ENCODE assay signal across 8 mouse cellular contexts in the genomic region with DNA sequence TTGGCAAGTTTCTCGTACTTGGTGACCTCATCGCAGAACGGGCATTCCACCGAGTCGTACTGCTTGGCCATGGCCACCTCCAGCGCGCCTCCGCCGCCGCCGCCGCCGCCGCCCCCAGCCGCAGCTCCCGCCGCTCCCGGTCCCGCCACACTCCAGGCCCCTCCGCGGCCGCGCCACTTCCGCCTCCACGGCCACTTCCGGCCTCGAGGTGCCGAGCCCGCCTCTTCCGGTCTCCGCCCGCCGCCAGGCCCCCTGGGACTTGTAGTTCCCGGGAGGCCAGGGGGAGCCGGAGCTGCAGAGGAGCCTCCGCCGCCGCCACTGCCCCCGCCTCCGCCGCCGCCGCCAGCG. TPM values are rescaled to one million over a fixed set of nuclear protein-coding genes. Genes with fewer than 3 reads are reported as not detected.
DNase-seq lines count a peak whose midpoint lies in the region; ATAC-seq and TF ChIP-seq lines count a peak whose summit lies in the region.

No protein-coding gene starts in this region.

- H3K9ac ChIP-seq in intestine, embryonic 16.5 days (ENCODE audit: low read depth, low read length): peak overlapping the region; percentile 85
- H3K9ac ChIP-seq in limb, embryonic 12.5 days (replicated peaks): peak overlapping the region; percentile 90
- peak overlapping the region; percentile 95 for H3K9ac ChIP-seq in midbrain, embryonic 14.5 days (replicated peaks; ENCODE audit: low read length)

- peaks cover 8% of the 10 kb centered on the region for H3K36me3 ChIP-seq in intestine, embryonic 16.5 days (ENCODE audit: control insufficient read depth, insufficient read depth, low read length)
- peaks cover 40% of the 10 kb centered on the region for H3K36me3 ChIP-seq in limb, embryonic 12.5 days
- peaks cover 37% of the 10 kb centered on the region for H3K36me3 ChIP-seq in midbrain, embryonic 14.5 days (ENCODE audit: control insufficient read depth, insufficient read depth, low read length)
- peaks cover 19% of the 10 kb centered on the region for H3K36me3 ChIP-seq in spleen, adult 2 months (ENCODE audit: control insufficient read depth, insufficient read depth, low read length)

- TF ChIP-seq CTCF in spleen, adult 2 months (IDR thresholded peaks at IDR 0.05; ENCODE audit: extremely low read depth, insufficient read depth, insufficient read length, insufficient replicate concordance): no peak

- peak overlapping the region; percentile 88 for H3K4me3 ChIP-seq in intestine, embryonic 16.5 days (ENCODE audit: low read length)
- peak overlapping the region; percentile 89 for H3K4me3 ChIP-seq in limb, embryonic 12.5 days (replicated peaks)
- peak overlapping the region; percentile 89 for H3K4me3 ChIP-seq in midbrain, embryonic 14.5 days (replicated peaks; ENCODE audit: low read depth, low read length)
- H3K4me3 ChIP-seq in spleen, adult 2 months (ENCODE audit: extremely low read depth, insufficient read depth, insufficient read length): peak overlapping the region; percentile 99

- peak; percentile 89 for DNase-seq in ovary, adult 18-20 months (ENCODE audit: low spot score)
- no peak for DNase-seq in ovary, postnatal 10 days (ENCODE audit: low spot score)
- peak; percentile 89 for DNase-seq in embryo, embryonic 11.5 days (ENCODE audit: low read depth, low spot score)
- DNase-seq in gastrocnemius, postnatal 36 days: peak; percentile 94 to 96
- DNase-seq in midbrain, embryonic 14.5 days: peak; percentile 97
- peak; percentile 84 to 93 for DNase-seq in spleen, adult 2 months (ENCODE audit: low read depth in 1 of 2, low spot score in 2 of 2)

- intact Hi-C loops in gastrocnemius, postnatal 36 days (cut with DNase I): loop anchor here (5.0 kb wide), 1 partner anchor 140 kb away; no protein-coding TSS in a partner anchor

- H3K27ac ChIP-seq in intestine, embryonic 16.5 days (ENCODE audit: low read length): peak overlapping the region; percentile 96
- H3K27ac ChIP-seq in limb, embryonic 12.5 days: peak overlapping the region; percentile 98
- H3K27ac ChIP-seq in midbrain, embryonic 14.5 days (replicated peaks; ENCODE audit: low read depth, low read length): peak overlapping the region; percentile 99
- H3K27ac ChIP-seq in spleen, adult 2 months (ENCODE audit: insufficient read depth, low read length): peak overlapping the region; percentile 84

- no peaks in the 10 kb centered on the region for H3K9me3 ChIP-seq in intestine, embryonic 16.5 days (ENCODE audit: control insufficient read depth, low read length)
- no peaks in the 10 kb centered on the region for H3K9me3 ChIP-seq in limb, embryonic 12.5 days
- H3K9me3 ChIP-seq in midbrain, embryonic 14.5 days (ENCODE audit: control insufficient read depth, low read length): no peaks in the 10 kb centered on the region

- H3K4me2 ChIP-seq in intestine, embryonic 16.5 days (ENCODE audit: low read depth, low read length): peak overlapping the region; percentile 65
- peak overlapping the region; percentile 87 for H3K4me2 ChIP-seq in limb, embryonic 12.5 days
- peak overlapping the region; percentile 97 for H3K4me2 ChIP-seq in midbrain, embryonic 14.5 days (ENCODE audit: low read length)

- H3K27me3 ChIP-seq in intestine, embryonic 16.5 days (replicated peaks; ENCODE audit: control insufficient read depth, insufficient read depth, low read length): no peaks in the 10 kb centered on the region
- H3K27me3 ChIP-seq in limb, embryonic 12.5 days: no peaks in the 10 kb centered on the region
- H3K27me3 ChIP-seq in midbrain, embryonic 14.5 days (ENCODE audit: control insufficient read depth, insufficient read depth, low read length): no peaks in the 10 kb centered on the region
- no peaks in the 10 kb centered on the region for H3K27me3 ChIP-seq in spleen, adult 2 months (ENCODE audit: control insufficient read depth, insufficient read depth, low read length)

- peak; percentile 26; the same call in 1 of the 2 replicates for TF ChIP-seq POLR2A in spleen, adult 2 months (IDR thresholded peaks at IDR 0.05; ENCODE audit: low read depth, low read length)

- under 1% methylated on average over 31 of the region's 44 CpGs for WGBS in intestine, embryonic 16.5 days
- WGBS in limb, embryonic 12.5 days: 1% methylated on average over 29 of the region's 44 CpGs
- 0% methylated on average over 44 of the region's 44 CpGs for WGBS in midbrain, embryonic 14.5 days
- under 1% methylated on average over 26 of the region's 44 CpGs for WGBS in spleen, adult 2 months

- H3K4me1 ChIP-seq in intestine, embryonic 16.5 days (ENCODE audit: control insufficient read depth, insufficient read depth, low read length): peaks cover 25% of the 10 kb centered on the region
- H3K4me1 ChIP-seq in limb, embryonic 12.5 days (replicated peaks): peaks cover 18% of the 10 kb centered on the region
- H3K4me1 ChIP-seq in midbrain, embryonic 14.5 days (ENCODE audit: control insufficient read depth, insufficient read depth, low read length): peaks cover 15% of the 10 kb centered on the region
- peaks cover 36% of the 10 kb centered on the region; the same call in 1 of the 2 replicates for H3K4me1 ChIP-seq in spleen, adult 2 months (ENCODE audit: control insufficient read depth, insufficient read depth, insufficient read length)

- ATAC-seq in intestine, embryonic 16.5 days: peak; percentile 91
- ATAC-seq in limb, embryonic 12.5 days (ENCODE audit: insufficient number of reproducible peaks, insufficient read depth, low FRiP score, low TSS enrichment, low read depth): peak; percentile 82
- peak; percentile 88 for ATAC-seq in midbrain, embryonic 14.5 days (ENCODE audit: low FRiP score, low TSS enrichment)

RNA-seq across cellular contexts. Expression of a gene that starts 0.3 kb away (rescaled TPM):
- total RNA-seq in gastrocnemius, postnatal 36 days (2021): 10 to 100 TPM; 18.1 to 21.0 TPM
- 83.4 and 86.0 TPM in 2 replicates for polyA plus RNA-seq in intestine, embryonic 16.5 days (2015; fragmentation: Nextera tagmentation; extraction: Ambion mirVana)
- polyA plus RNA-seq in limb, embryonic 12.5 days (2016; fragmentation: Nextera tagmentation; extraction: Ambion mirVana): 129 and 136 TPM in 2 replicates
- polyA plus RNA-seq in midbrain, embryonic 14.5 days (2014; fragmentation: Nextera tagmentation; extraction: Ambion mirVana): 61.4 and 76.5 TPM in 2 replicates
- 125 and 154 TPM in 2 replicates for polyA plus RNA-seq in spleen, adult 2 months (2012; rRNA removed)

RNA-seq across cellular contexts. Expression of a gene that starts 8.3 kb away (rescaled TPM):
- total RNA-seq in gastrocnemius, postnatal 36 days (2021): 1 to 10 TPM; 6.4 to 7.0 TPM
- 26.1 and 26.5 TPM in 2 replicates for polyA plus RNA-seq in intestine, embryonic 16.5 days (2015; fragmentation: Nextera tagmentation; extraction: Ambion mirVana)
- 17.0 and 17.1 TPM in 2 replicates for polyA plus RNA-seq in limb, embryonic 12.5 days (2016; fragmentation: Nextera tagmentation; extraction: Ambion mirVana)
- 45.8 and 45.9 TPM in 2 replicates for polyA plus RNA-seq in midbrain, embryonic 14.5 days (2014; fragmentation: Nextera tagmentation; extraction: Ambion mirVana)
- polyA plus RNA-seq in spleen, adult 2 months (2012; rRNA removed): 136 and 175 TPM in 2 replicates

RNA-seq across cellular contexts. Expression of a gene that starts 8.6 kb away (rescaled TPM):
- total RNA-seq in gastrocnemius, postnatal 36 days (2021): 1 to 10 TPM; 4.4 to 4.5 TPM
- polyA plus RNA-seq in intestine, embryonic 16.5 days (2015; fragmentation: Nextera tagmentation; extraction: Ambion mirVana): 29.8 and 32.0 TPM in 2 replicates
- polyA plus RNA-seq in limb, embryonic 12.5 days (2016; fragmentation: Nextera tagmentation; extraction: Ambion mirVana): 31.0 and 32.9 TPM in 2 replicates
- polyA plus RNA-seq in midbrain, embryonic 14.5 days (2014; fragmentation: Nextera tagmentation; extraction: Ambion mirVana): 15.3 and 15.6 TPM in 2 replicates
- polyA plus RNA-seq in spleen, adult 2 months (2012; rRNA removed): 34.5 and 49.5 TPM in 2 replicates

RNA-seq across cellular contexts. Expression of a gene that starts 28.3 kb away (rescaled TPM):
- not detected for total RNA-seq in gastrocnemius, postnatal 36 days (2021)
- polyA plus RNA-seq in intestine, embryonic 16.5 days (2015; fragmentation: Nextera tagmentation; extraction: Ambion mirVana): 0.26 TPM in 1 of 2 replicates, not detected in the other
- not detected in 2 replicates for polyA plus RNA-seq in limb, embryonic 12.5 days (2016; fragmentation: Nextera tagmentation; extraction: Ambion mirVana)
- 3.2 and 4.6 TPM in 2 replicates for polyA plus RNA-seq in midbrain, embryonic 14.5 days (2014; fragmentation: Nextera tagmentation; extraction: Ambion mirVana)
- polyA plus RNA-seq in spleen, adult 2 months (2012; rRNA removed): 0.28 TPM in 1 of 2 replicates, not detected in the other

RNA-seq across cellular contexts. Expression of a gene that starts 44.5 kb away (rescaled TPM):
- total RNA-seq in gastrocnemius, postnatal 36 days (2021): 1 to 10 TPM; 3.9 to 5.1 TPM
- 73.1 and 74.0 TPM in 2 replicates for polyA plus RNA-seq in intestine, embryonic 16.5 days (2015; fragmentation: Nextera tagmentation; extraction: Ambion mirVana)
- polyA plus RNA-seq in limb, embryonic 12.5 days (2016; fragmentation: Nextera tagmentation; extraction: Ambion mirVana): 58.8 and 62.7 TPM in 2 replicates
- 50.5 and 51.1 TPM in 2 replicates for polyA plus RNA-seq in midbrain, embryonic 14.5 days (2014; fragmentation: Nextera tagmentation; extraction: Ambion mirVana)
- polyA plus RNA-seq in spleen, adult 2 months (2012; rRNA removed): 46.5 and 81.1 TPM in 2 replicates
